Mouse (Mus musculus) embryonic fibroblast, embryonic 13.5 days (primary cell): ENCODE data around the gene Iqsec3.

Source experiments
- CTCF ChIP-seq: IDR thresholded peaks from 2 replicates; pipeline ENCODE4 v1.5.1; 2011; ENCODE audit warnings: mild to moderate bottlenecking, control low read depth, low read length, moderate library complexity, borderline replicate concordance; ENCODE audit not compliant: insufficient read depth
- POLR2A ChIP-seq: IDR thresholded peaks from 2 replicates; pipeline ENCODE4 v1.6.1; 2011; ENCODE audit warnings: low read depth, mild to moderate bottlenecking, control low read depth, low read length, moderate library complexity

DNA sequence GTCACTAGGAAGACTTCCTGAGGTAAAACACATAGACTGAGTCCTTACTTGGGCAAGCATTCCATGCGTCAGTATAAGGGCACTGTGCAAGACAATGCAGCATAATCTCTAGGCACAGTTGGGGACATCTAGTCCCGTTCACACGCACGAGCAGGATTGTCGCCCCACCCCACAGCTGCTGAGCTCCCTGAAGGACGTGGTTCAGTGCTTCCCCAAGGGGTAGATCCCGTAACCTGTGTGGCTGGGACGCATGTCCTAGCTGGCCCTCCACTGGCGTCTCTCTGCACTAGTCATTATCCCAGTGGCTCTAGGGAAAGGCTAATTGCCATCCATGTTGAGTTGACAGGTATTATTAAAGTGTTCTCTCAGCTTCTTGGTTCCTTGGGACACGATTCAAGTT, 91.4 kb downstream of the Iqsec3 start:
- TF ChIP-seq CTCF (no peak), POLR2A (no peak)
